Mouse (Mus musculus) testis, adult 2 months (tissue): Measurements from ENCODE around the gene Dact3.

Experiments
- CTCF ChIP-seq: fragments of 200-500 bp; IDR thresholded peaks from 2 replicates; pipeline ENCODE4 v1.5.1; 2012; ENCODE audit warnings: low read depth, mild to moderate bottlenecking, inconsistent platforms, low read length, moderate library complexity; ENCODE audit not compliant: control insufficient read depth, insufficient read depth, insufficient replicate concordance
- POLR2A ChIP-seq: fragments of 200-500 bp; IDR thresholded peaks from 2 replicates; pipeline ENCODE4 v1.6.1; 2012; ENCODE audit warnings: low read depth, mild to moderate bottlenecking, inconsistent platforms, low read length, moderate library complexity; ENCODE audit not compliant: control insufficient read depth

GRCm38 (mm10) chr7:16916342-16917265 lies 41.5 kb downstream of the Dact3 start:
- no peak for TF ChIP-seq CTCF
- no peak for TF ChIP-seq POLR2A
